Mouse (Mus musculus) lung, adult 2 months (tissue): Measurements from ENCODE around the gene Mpo. TPM values are rescaled to one million over a fixed set of nuclear protein-coding genes. Genes with fewer than 3 reads are reported as not detected.

ENCODE experiments used
- DNase-seq: peaks from one replicate; pipeline ENCODE4 v3.0.0; 2022
- H3K4me1 ChIP-seq: fragments of 200-500 bp; 2 replicates; pipeline ENCODE4 v1.6.1; 2011; ENCODE audit warnings: low read length; ENCODE audit not compliant: control insufficient read depth, insufficient read depth
- H3K4me3 ChIP-seq: fragments of 200-500 bp; replicated peaks from 2 replicates; pipeline ENCODE3; 2011; ENCODE audit warnings: low read depth, mild to moderate bottlenecking, control low read depth, low read length; ENCODE audit errors: extremely low read depth
- CTCF ChIP-seq: fragments of 200-500 bp; IDR thresholded peaks from 2 replicates; pipeline ENCODE4 v1.5.1; 2011; ENCODE audit warnings: mild to moderate bottlenecking, low read length, control low read depth; ENCODE audit not compliant: insufficient read depth
- POLR2A ChIP-seq: fragments of 200-500 bp; IDR thresholded peaks from 2 replicates; pipeline ENCODE4 v1.6.1; 2011; ENCODE audit warnings: low read depth, mild to moderate bottlenecking, control low read depth, low read length, borderline replicate concordance; ENCODE audit errors: extremely low read depth
- WGBS: fragments of 180-500 bp; shearing (Covaris S2); methylation state at CpG from one replicate; pipeline ENCODE4 v1.1.7; 2018; 5-methylcytosine and 5-hydroxymethylcytosine counted together
- polyA plus RNA-seq: library from polyadenylated mRNA; depleted of rRNA; stranded (reverse); fragments of >200 nt; gene quantifications from 2 replicates; pipeline ENCODE4 v1.2.3, GENCODE M21; 2012; rRNA removed

The Mpo gene
- polyA plus RNA-seq, 1 experiment: 0.60 TPM

DNA sequence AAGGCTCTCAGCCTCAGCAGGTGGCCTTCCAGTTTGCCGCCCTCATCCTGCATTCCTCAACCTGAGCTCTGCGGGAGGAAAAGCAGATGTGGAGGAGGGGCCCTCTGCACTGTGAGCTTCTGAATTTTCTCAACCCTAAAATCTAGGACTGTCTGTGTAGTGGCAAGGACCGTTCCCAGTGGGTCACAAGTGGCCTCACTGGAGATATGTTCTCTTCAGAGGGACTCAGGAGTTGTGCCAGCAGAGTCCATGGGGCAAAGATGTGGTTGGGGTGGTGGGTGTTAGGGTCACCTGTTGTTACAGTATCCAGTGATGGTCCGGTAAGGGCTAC lies 24.0 kb downstream of the Mpo start:
- Histone ChIP-seq H3K4me3 (no peak overlapping the region), H3K4me1 (no peaks in the 10 kb centered on the region)
- no peak for DNase-seq
- TF ChIP-seq CTCF (no peak), POLR2A (no peak)
- WGBS: 28% methylated on average over 4 of the region's 4 CpGs

DNA sequence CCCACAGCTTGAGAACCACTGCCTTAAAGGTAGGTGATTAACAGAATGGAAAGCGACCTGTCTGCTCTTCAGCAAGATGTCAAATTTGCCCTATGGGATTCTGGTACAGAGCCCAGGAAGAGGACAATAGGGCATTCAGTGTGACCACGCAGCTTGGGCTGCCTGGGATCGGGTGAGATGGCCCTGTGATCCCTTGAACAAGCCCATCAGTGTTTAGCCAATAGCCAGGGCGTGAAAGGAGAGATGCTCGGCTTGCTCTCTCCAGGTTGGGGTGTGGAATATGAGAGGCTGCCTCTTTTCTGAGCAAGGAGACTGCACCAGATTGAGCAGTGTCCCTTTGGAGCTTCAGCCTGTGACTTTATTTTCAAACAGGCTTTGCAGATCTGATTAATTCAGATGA lies 28.1 kb downstream of the Mpo start:
- Histone ChIP-seq H3K4me3 (no peak overlapping the region), H3K4me1 (no peaks in the 10 kb centered on the region)
- WGBS: 63% methylated on average over 5 of the region's 5 CpGs
- no peak for TF ChIP-seq CTCF
- DNase-seq: no peak

DNA sequence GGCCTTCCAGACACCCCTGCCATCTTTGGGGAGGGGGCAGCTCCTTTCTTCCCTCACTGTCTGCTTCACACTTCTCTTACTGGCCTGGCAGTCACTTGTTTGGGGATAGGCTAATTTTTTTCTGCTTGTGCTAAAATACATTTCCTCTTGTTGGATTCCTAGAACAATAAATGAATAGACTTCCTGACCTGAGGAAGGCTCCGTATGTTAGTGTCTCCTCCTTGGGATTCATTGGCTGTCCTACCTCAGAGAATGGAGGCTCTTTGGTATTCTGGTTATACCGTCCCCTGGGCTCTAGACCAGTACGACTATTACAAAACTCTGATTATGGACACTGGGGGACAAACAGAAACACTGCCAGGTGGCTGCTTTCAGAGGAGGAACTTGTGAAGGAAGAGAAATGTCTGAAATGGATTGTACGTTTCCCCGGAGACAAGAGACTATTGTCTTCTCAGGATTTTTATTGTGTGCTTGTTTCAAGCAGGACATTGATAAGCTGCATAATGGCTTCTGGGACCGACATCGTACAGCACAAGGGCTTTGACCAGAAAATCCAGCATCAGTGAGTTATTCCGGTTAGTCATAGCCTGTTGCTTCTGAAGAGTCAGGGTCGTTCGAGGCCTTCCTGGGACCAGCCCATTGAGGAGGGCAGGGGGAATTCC lies 35.0 kb downstream of the Mpo start, which contains the start of gene Lpo:
TSS of gene Lpo (minus strand) at position 51 of the 662 bp plus-strand sequence.
- DNase-seq: no peak
- no peak for TF ChIP-seq CTCF
- no peak for TF ChIP-seq POLR2A
- Histone ChIP-seq H3K4me1 (no peaks in the 10 kb centered on the region), H3K4me3 (no peak within 1 kb of the TSS)
- WGBS: 64% methylated on average over 10 of the region's 10 CpGs

DNA sequence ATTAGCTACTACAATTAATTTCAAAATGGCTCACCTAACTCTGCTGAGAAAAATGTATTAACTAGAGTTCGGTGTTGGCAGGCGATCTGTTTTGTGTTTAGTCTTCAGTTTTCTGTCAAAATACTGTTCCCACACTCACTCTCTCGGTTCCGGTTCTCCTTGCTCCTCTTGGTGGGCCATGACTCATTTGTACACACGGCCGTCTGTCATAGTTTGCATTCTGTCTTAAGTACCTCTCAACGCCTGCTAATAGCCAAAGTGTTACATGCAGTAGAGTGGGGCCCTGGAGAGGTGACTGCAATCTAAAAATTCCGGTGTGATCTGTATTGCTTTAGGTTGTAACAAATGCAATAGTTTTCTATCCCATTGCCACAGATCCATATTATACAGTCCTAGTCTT lies 47.3 kb downstream of the Mpo start:
- WGBS: 55% methylated on average over 8 of the region's 8 CpGs
- Histone ChIP-seq H3K4me3 (no peak overlapping the region), H3K4me1 (no peaks in the 10 kb centered on the region; the same call in 1 of the 2 replicates)
- peak; percentile 14 for DNase-seq
- no peak for TF ChIP-seq POLR2A
- no peak for TF ChIP-seq CTCF

DNA sequence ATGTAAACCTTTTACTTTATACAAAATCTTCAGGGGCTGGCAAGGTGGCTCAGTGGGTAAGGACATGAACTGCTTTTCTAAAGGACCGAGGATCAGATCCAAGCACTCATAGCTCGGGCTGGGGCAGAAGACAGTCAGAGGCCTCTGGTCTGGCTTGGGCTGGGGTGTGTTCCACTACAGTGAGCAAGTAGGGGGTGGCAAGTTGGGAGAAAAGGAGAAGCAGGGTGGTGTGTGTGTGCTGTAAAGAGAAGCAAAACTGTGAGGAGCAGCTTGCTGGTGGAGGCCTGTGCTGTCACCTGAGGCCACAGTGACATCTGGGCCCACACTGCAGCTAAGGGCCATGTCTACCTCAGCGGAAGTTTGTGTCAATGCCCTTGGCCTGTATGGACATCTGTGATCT lies 48.1 kb downstream of the Mpo start:
- Histone ChIP-seq H3K4me3 (no peak overlapping the region), H3K4me1 (no peaks in the 10 kb centered on the region; the same call in 1 of the 2 replicates)
- WGBS: 81% methylated on average over 3 of the region's 3 CpGs
- DNase-seq: no peak
- TF ChIP-seq CTCF (no peak), POLR2A (no peak)

DNA sequence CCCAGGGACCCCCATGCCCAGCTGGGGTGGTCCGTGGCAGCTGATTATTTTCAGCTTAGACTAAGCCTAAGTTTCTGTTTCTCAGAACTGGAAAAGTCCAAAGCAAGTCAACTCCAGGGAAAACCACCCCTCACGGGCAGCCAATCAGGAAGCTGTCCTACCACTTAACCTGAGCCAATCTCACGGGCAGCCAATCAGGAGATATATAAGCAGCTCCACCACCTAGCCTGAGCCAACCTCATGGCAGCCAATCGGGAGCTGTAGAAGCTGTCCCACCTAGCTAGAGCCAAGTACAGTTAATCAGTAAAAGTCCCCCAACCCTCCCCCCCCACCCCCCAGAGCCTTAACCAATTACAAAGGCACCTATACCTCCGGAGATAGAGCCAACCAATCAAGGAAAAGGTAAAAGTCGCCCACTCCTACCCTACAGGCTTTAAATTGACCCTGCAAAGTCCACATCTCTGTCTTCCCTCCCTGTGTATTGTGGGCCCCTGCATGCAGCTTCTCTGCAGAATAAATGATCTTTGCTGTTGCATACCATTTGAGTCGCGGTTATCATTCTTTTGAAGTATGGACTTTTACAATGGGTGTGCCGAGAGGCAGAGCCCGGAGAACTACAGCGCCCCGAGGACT lies 53.7 kb downstream of the Mpo start:
- Histone ChIP-seq H3K4me1 (no peaks in the 10 kb centered on the region), H3K4me3 (no peak overlapping the region)
- DNase-seq: no peak
- no peak for TF ChIP-seq CTCF
- no peak for TF ChIP-seq POLR2A
- 81% methylated on average over 12 of the region's 12 CpGs for WGBS

DNA sequence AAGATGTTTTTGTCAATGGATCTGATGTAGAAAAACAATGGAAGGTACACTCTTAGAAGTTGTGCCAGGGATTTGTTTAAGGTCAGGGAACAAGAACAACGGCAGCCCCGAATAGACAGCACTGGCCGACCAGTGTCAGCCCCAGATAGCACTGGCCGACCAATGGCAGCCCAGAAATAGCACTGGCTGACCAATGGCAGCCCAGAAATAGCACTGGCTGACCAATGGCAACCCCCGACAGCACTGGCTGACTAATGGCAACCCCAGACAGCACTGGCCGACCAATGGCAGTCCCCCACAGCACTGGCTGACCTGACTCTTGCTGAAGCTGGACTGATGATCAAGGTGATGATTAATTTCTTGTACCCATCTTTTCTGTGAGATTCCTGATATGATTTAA lies 54.5 kb downstream of the Mpo start:
- H3K4me1 ChIP-seq: peaks cover 2% of the 10 kb centered on the region; the same call in 1 of the 2 replicates
- WGBS: 55% methylated on average over 6 of the region's 6 CpGs
- TF ChIP-seq POLR2A (no peak), CTCF (no peak)
- no peak for DNase-seq
- H3K4me3 ChIP-seq: no peak overlapping the region

DNA sequence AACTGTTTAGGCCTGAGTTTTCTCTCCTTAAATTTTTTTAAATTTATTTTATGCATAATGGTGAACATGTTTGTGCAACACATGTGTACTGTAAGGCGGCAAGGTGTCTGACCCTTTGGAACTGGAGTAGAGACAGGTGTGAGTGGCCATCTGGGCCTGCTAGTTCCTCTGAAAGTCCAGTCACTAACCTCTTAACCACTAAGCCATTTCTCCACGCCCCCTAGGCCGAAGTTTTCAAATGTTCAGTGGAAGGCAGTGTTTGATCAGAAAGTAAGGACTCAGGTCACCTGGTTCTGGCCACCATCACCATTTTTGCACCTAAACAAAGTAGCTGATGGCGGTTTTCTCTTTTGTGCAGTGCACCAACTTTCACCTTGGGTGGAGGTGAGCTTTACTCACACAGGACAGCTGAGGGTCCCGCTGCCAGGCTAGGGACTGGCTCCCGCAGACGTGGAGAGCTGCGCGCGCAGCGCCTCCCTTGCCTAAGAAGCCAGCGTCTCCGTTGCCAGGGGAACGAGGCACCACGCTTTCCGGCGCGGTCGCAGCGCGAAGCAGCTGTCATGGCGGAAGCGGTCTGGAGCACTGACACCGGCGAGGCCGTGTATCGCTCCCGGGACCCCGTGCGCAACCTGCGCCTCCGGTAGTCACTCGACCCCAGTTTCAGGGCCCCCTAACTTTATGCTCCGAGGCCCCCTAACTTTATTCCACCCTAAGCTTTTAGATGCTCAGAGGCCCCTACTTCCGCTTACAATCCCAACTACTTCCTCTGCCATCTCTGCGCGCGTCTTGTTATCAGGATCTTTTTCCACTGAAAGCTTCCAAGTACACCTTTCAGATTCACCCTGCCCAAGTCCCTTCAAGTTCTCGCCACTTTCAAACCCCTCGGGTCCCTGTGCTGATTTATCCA lies 59.6 kb downstream of the Mpo start, which contains the start of gene Mks1:
TSS of gene Mks1 (plus strand) at position 526 of the 907 bp plus-strand sequence.
- TF ChIP-seq CTCF: no peak
- peak; percentile 83; the same call in 1 of the 2 replicates for TF ChIP-seq POLR2A
- WGBS: 3% methylated on average over 40 of the region's 40 CpGs
- Histone ChIP-seq H3K4me3 (peak within 1 kb of the TSS; percentile 58), H3K4me1 (peaks cover 2% of the 10 kb centered on the region; the same call in 1 of the 2 replicates)
- peak; percentile 85 for DNase-seq

DNA sequence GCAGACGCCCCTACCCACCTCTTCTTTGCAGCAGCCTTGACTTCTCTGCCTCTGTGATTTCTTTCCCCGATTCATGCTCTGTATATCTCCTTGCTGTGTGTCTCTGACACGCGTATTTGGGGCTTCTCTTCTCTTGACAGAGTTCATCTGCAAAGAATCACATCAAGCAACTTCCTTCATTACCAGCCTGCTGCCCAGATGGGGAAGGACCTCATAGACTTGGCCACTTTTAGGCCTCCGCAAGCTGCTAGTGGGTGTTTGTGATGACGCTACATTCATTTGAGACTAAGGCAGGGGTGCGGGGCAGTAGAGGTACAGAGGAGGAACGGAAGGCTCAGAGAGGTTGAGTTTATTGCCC lies 60.2 kb downstream of the Mpo start:
- DNase-seq: no peak
- Histone ChIP-seq H3K4me1 (peaks cover 2% of the 10 kb centered on the region; the same call in 1 of the 2 replicates), H3K4me3 (peak overlapping the region; percentile 58)
- WGBS: 29% methylated on average over 8 of the region's 8 CpGs
- TF ChIP-seq CTCF: no peak
- no peak for TF ChIP-seq POLR2A

Other genes starting within 250 kb of the Mpo start
- not detected in 2 replicates for gene Gm11492, start 226.9 kb upstream of the Mpo start, polyA plus RNA-seq
- 149 and 238 TPM in 2 replicates for gene Sept4, start 224.7 kb upstream of the Mpo start, polyA plus RNA-seq
- gene Mtmr4, start 201.4 kb upstream of the Mpo start, polyA plus RNA-seq: 21.0 and 22.1 TPM in 2 replicates
- 0.02 TPM in 1 of 2 replicates, not detected in the other for gene Hsf5, start 176.4 kb upstream of the Mpo start, polyA plus RNA-seq
- 10.5 and 12.6 TPM in 2 replicates for gene Rnf43, start 130.9 kb upstream of the Mpo start, polyA plus RNA-seq
- 44.7 and 73.4 TPM in 2 replicates for gene Supt4a, start 56.0 kb upstream of the Mpo start, polyA plus RNA-seq
- gene Tspoap1, start 33.0 kb upstream of the Mpo start, polyA plus RNA-seq: 5.8 TPM in 2 replicates
- 0.85 TPM in 1 of 2 replicates, not detected in the other for gene Lpo, start 34.7 kb downstream of the Mpo start, polyA plus RNA-seq
- gene Mks1, start 59.6 kb downstream of the Mpo start, polyA plus RNA-seq: 8.5 and 10.0 TPM in 2 replicates
- gene Epx, start 82.0 kb downstream of the Mpo start, polyA plus RNA-seq: 0.24 TPM in 1 of 2 replicates, not detected in the other
- not detected in 2 replicates for gene Olfr462, start 98.7 kb downstream of the Mpo start, polyA plus RNA-seq
- gene Olfr463, start 103.8 kb downstream of the Mpo start, polyA plus RNA-seq: not detected in 2 replicates
- 0.34 and 0.53 TPM in 2 replicates for gene Olfr464, start 127.4 kb downstream of the Mpo start, polyA plus RNA-seq
- gene Dynll2, start 194.0 kb downstream of the Mpo start, polyA plus RNA-seq: 91.2 and 105 TPM in 2 replicates